Mouse (Mus musculus) megakaryocyte, embryonic 14.5 days (primary cell): ENCODE measurements around the gene Gmds. TPM values are rescaled to one million over a fixed set of nuclear protein-coding genes. Genes with fewer than 3 reads are reported as not detected.

Source experiments
- H3K27me3 ChIP-seq: replicated peaks from 2 replicates; pipeline ENCODE3; 2012; ENCODE audit warnings: inconsistent platforms
- H3K36me3 ChIP-seq: replicated peaks from 2 replicates; pipeline ENCODE3; 2012; ENCODE audit warnings: low read length, inconsistent platforms, mixed read lengths
- H3K4me1 ChIP-seq: 2 replicates; pipeline ENCODE4 v1.6.1; 2012; ENCODE audit warnings: inconsistent platforms
- H3K4me3 ChIP-seq: replicated peaks from 2 replicates; pipeline ENCODE3; 2012; ENCODE audit warnings: moderate library complexity, mild to moderate bottlenecking, inconsistent platforms
- H3K9me3 ChIP-seq: 2 replicates; pipeline ENCODE4 v1.6.1; 2012; ENCODE audit warnings: inconsistent platforms
- FLI1 ChIP-seq: IDR thresholded peaks from 2 replicates; pipeline ENCODE4 v1.6.1; 2012; ENCODE audit warnings: low read length, inconsistent platforms, mixed read lengths
- GATA1 ChIP-seq: IDR thresholded peaks from 3 replicates; pipeline ENCODE4 v1.6.1; 2012; ENCODE audit warnings: mixed read lengths, low read length, inconsistent platforms, borderline replicate concordance
- polyA plus RNA-seq: library from polyadenylated mRNA; stranded (reverse); fragments of >175 nt; gene quantifications from 2 replicates; pipeline ENCODE4 v1.2.3, GENCODE M21; 2012; ENCODE audit warnings: low replicate concordance; ENCODE audit not compliant: insufficient read depth

Gene Gmds
- polyA plus RNA-seq = 59.8 and 221 TPM in 2 replicates

- H3K9me3 ChIP-seq = no peaks in the 10 kb centered on the region
- TF ChIP-seq GATA1 (no peak), FLI1 (no peak)
- peak within 1 kb of the TSS; percentile 92 for H3K4me3 ChIP-seq
- peaks cover 44% of the 10 kb centered on the region for H3K4me1 ChIP-seq
- H3K36me3 ChIP-seq = peaks cover under 1% of the 10 kb centered on the region
- no peaks in the 10 kb centered on the region for H3K27me3 ChIP-seq
Measured at GRCm38 (mm10) chr13:32338513-32339365, at the start of gene Gmds. Gmds (minus strand) TSS chr13:32338740.

- Histone ChIP-seq H3K4me1 (no peaks in the 10 kb centered on the region), H3K27me3 (peaks cover 3% of the 10 kb centered on the region), H3K36me3 (no peaks in the 10 kb centered on the region), H3K4me3 (no peak overlapping the region), H3K9me3 (peaks cover 4% of the 10 kb centered on the region; the same call in 1 of the 2 replicates)
- TF ChIP-seq FLI1 (no peak), GATA1 (no peak)
Measured at GRCm38 (mm10) chr13:32385421-32386092, 47.0 kb upstream of the Gmds start.

- H3K9me3 ChIP-seq = no peaks in the 10 kb centered on the region
- peaks cover 3% of the 10 kb centered on the region for H3K27me3 ChIP-seq
- no peaks in the 10 kb centered on the region for H3K36me3 ChIP-seq
- H3K4me3 ChIP-seq = no peak overlapping the region
- H3K4me1 ChIP-seq = no peaks in the 10 kb centered on the region
- TF ChIP-seq FLI1 = no peak
- TF ChIP-seq GATA1 = no peak
Measured at GRCm38 (mm10) chr13:32382227-32383010, 43.9 kb upstream of the Gmds start.

DNA sequence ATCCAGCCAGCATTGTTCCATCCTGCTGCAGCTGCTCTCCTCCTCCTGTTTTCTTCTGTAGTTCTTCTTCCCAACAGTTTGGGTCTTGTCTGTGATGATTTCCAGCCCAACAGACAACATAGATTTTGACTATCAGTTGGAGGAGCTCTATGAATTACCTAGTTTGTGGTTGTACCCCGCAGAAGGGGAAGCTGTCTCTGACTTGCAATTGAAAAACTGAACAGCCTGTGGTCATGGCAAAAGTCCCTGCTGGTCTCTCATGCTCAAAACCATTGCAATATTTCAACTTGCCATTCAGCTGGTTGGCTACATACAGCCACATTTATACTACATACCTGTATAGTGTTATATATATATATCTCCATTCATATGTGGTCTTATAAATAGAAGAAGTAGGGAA, 40.1 kb upstream of the Gmds start:
- Histone ChIP-seq H3K4me3 (no peak overlapping the region), H3K27me3 (peaks cover 3% of the 10 kb centered on the region), H3K9me3 (peaks cover 15% of the 10 kb centered on the region), H3K36me3 (no peaks in the 10 kb centered on the region), H3K4me1 (no peaks in the 10 kb centered on the region)
- no peak for TF ChIP-seq FLI1
- TF ChIP-seq GATA1 = no peak

DNA sequence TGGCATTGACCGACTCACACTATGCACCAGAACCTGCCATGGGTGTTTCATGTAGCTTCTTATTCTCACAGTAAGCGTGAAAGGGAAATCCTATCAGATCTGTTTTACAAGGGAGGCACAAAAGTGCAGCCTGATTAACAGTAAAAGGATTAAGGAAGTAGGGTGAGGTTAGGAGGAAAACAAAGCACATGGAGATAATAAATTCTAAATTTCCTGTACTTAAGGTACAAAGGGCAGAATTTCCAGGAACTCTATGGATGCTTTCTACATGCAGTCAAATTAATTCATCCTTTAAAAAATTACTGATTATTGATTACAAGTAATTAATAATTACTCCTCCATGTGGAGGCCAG, 34.0 kb upstream of the Gmds start:
- Histone ChIP-seq H3K9me3 (peaks cover 15% of the 10 kb centered on the region), H3K4me3 (no peak overlapping the region), H3K36me3 (no peaks in the 10 kb centered on the region), H3K4me1 (0 out of 2 replicates have a peak, but pooled peaks cover 3% of the 10 kb centered on the region), H3K27me3 (peaks cover 4% of the 10 kb centered on the region)
- TF ChIP-seq FLI1 (no peak), GATA1 (no peak)

DNA sequence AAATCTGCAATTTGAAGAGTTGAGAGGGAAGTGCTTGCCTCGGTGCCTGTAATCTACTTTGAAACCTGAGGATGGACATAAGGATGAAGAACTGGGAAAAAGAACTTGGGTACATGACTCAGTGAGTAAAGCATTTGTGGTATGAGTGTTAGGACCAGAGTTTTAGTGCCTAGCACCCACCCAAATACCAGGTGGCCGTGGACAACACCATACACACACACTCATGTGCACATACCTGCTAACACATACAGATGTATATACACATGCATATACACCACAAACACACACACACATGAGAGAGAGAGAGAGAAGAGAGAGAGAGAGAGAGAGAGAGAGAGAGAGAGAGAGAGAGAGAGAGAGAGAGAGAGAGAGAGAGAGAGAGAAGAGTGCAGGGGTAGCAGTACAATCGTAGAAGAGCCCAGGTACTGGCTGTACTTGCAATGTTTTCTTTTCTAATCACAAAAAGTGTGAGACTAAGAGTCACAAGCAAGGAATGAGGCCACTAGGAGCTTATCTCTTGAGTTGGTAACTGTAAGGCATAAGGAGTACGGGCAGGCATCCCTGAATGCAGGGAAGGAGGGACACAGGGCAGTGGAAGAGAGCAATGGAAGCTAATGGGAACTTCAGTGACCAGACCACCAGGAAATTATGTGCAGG, 33.5 kb upstream of the Gmds start:
- 0 out of 2 replicates have a peak, but pooled peaks cover 3% of the 10 kb centered on the region for H3K4me1 ChIP-seq
- no peak overlapping the region for H3K4me3 ChIP-seq
- H3K9me3 ChIP-seq = peaks cover 15% of the 10 kb centered on the region
- TF ChIP-seq FLI1 = no peak
- no peak for TF ChIP-seq GATA1
- no peaks in the 10 kb centered on the region for H3K36me3 ChIP-seq
- peaks cover 4% of the 10 kb centered on the region for H3K27me3 ChIP-seq

- Histone ChIP-seq H3K4me3 (no peak overlapping the region), H3K27me3 (peaks cover 4% of the 10 kb centered on the region), H3K36me3 (no peaks in the 10 kb centered on the region), H3K4me1 (0 out of 2 replicates have a peak, but pooled peaks cover 3% of the 10 kb centered on the region), H3K9me3 (peaks cover 4% of the 10 kb centered on the region)
- TF ChIP-seq GATA1 = no peak
- no peak for TF ChIP-seq FLI1
Measured at GRCm38 (mm10) chr13:32370751-32371150, 32.2 kb upstream of the Gmds start.

DNA sequence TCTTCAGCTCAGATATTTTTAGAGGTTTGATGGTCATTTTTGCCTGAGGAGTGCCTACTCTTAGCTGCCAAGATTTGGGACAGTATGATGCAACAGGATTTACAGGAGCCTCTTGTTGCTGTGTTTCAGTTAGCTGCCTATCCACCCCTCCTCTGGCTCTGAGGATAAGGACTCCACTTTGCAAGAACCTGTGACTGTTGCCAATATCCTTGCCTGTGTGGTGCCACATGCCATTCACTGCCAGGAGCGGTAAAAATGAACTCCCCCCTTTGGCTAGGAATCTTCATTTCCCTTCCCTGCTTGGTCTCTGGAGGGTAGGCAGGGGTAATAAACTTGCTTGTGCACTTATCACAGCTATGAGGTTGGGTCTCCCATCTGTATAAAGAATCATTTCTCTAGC, 31.6 kb upstream of the Gmds start:
- H3K36me3 ChIP-seq = no peaks in the 10 kb centered on the region
- TF ChIP-seq FLI1 (no peak), GATA1 (no peak)
- H3K4me1 ChIP-seq = 0 out of 2 replicates have a peak, but pooled peaks cover 3% of the 10 kb centered on the region
- H3K9me3 ChIP-seq = no peaks in the 10 kb centered on the region
- H3K27me3 ChIP-seq = peaks cover 4% of the 10 kb centered on the region
- H3K4me3 ChIP-seq = no peak overlapping the region
